Mouse (Mus musculus): Measurements from ENCODE around the gene Get4.

Get4 gene

GRCm38 (mm10) chr5:139241022-139241761 is 10.9 kb upstream of the Get4 start:
- no peak for DNase-seq (ENCODE audit: extremely low read depth, low read depth)

- DNase-seq (ENCODE audit: extremely low read depth, low read depth), result no peak
Measured at GRCm38 (mm10) chr5:139243384-139243783, 8.7 kb upstream of the Get4 start.

DNA sequence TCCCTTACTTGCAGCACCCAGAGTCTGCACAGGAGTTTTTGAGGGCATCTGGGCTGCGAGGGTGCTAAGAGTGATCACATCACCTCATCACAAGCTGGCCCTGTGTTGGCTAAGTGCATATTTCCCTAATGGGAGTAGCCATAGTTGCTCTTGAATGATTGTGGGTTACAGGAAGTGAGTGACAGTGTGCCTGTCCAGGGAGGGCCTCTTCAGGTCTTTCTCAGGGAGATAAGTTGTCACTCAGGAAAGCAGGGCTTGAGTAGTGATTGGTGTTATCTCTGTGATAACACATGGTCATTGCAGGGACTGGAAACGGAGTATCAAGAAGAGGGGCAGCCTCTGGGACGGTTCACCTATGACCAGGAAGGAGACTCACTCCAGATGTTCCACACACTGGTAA is 4.4 kb upstream of the Get4 start:
- DNase-seq (ENCODE audit: extremely low read depth, low read depth), result peak; percentile 4

- DNase-seq (ENCODE audit: extremely low read depth, low read depth), result no peak
Measured at GRCm38 (mm10) chr5:139248846-139249245, 3.3 kb upstream of the Get4 start.

DNA sequence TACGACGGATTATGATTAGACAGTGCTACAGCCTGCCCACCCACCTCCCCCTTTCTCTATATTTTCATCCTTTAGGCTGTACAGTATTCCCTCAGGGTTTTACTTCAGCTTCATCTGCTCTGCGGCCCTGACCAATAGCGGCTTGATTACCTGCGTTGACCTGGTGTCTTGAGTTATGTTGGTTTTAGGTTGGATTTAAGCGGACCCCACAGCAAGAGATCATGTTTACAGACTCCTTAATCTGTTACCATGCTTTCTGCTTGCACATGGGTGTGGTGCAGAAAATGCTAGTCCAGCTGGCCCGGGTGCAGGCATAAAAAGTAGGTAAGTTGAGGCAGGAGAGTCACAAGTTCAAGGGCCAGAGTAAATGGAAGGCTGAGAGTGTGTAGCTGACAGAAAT is 845 bp upstream of the Get4 start:
- no peak for DNase-seq (ENCODE audit: extremely low read depth, low read depth)

- no peak for DNase-seq (ENCODE audit: extremely low read depth, low read depth)
Measured at GRCm38 (mm10) chr5:139251736-139252080, 416 bp upstream of the Get4 start.

DNA sequence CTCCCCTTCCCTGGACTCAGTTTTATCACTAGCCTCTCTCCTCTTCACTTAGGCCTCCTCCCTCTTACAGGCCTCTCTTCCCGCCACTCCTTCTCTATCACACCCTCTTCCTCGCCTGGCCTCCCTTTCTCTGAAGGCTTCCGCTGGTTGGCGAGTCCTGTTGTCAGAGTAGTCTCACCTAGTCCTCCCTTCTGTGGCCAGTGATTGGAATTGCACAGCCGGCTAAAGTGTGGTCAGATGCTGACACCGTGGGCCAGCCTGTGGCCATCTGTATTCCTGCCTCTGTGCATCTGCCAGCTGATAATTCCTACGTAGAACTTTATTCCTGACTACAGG is 754 bp downstream of the Get4 start:
- no peak for DNase-seq (ENCODE audit: extremely low read depth, low read depth)

DNA sequence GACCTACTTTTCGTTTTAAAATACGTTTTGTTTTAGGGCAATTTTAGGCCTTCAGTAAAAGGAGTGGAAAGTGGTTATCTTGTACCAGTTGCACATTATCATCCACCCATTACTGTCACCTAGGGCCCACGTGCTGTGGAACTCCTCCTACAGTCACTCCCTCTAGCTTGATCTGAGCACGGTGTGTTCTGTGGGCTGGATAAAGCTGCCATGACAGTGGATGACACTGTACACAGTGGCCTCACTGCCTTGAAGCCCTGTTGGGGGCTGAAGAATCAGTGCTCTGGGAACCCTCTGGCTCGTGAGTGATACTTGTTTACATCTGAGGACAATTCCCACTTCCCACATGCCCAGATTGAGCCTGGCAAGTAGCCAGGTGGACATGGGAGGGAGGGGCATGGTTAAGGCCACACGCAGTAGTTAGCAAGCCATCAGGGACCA is 1.2 kb downstream of the Get4 start:
- DNase-seq (ENCODE audit: extremely low read depth, low read depth), result peak; percentile 52

DNA sequence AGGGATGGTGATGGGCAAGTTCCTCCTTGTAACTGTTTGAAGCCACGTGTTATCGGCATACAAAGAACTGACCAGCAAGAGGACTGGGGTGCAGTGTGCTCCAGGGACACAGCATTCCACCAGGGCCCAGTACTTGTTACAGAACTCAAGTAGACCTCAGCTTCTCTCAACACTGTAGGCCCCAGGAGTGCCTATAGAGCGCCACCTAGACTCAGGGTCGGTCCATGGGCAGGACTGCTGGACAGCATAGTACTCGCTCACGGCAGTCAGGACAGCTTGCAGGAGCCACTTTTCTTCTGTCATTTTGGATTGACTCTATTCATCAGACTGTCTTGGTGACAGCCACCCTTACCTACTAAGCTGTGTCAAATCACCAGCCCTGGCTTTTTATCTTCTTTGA is 2.8 kb downstream of the Get4 start:
- DNase-seq (ENCODE audit: extremely low read depth, low read depth), result no peak

- DNase-seq (ENCODE audit: extremely low read depth, low read depth), result no peak
Measured at GRCm38 (mm10) chr5:139255777-139256176, 3.7 kb downstream of the Get4 start.

DNA sequence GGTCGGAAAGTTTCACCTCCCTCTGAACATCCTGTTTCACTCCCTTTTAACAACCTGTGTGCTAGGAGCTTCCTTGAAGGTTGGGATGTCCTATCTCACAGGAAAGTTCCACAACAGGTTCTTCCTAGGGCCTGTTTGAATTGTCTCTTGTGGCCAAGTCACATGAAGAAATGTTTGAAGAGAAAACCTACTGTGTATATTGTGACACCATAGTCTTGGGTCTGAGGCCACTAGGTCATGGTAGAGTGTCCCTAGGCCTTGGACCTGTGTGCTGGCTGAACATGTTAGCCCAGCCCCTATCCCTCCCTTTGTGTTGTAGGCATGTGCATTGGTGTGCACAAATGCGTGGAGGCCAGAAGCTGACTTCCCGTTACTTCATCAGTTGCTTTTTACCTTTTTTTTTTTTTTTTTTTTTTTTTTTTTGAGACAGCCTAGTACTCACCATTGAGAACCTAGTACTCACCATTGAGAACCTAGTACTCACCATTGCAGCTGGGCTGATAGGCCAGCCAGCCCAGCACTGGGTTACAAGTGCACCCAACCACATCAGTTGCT is 4.2 kb downstream of the Get4 start:
- no peak for DNase-seq (ENCODE audit: extremely low read depth, low read depth)

GRCm38 (mm10) chr5:139257265-139257664 is 5.1 kb downstream of the Get4 start:
- DNase-seq (ENCODE audit: extremely low read depth, low read depth), result no peak

DNA sequence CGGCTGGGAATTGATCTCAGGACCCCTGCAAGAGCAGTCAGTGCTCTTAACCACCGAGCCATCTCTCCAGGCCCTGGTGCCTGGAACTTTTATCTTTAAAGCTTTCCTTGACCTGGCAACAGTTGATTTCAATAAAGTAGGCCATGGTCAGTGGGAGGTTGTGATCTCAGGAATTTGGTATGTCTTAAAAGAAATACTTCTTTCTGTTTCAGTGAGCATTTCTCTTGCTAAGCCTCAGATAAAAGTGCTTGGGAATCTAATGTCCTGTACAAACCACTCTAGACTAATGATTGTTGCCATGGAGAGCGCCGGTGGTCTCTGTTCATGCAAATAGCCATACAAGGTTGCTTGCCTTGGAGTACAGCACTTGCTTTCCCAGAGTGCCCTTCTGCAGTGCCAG is 5.7 kb downstream of the Get4 start:
- no peak for DNase-seq (ENCODE audit: extremely low read depth, low read depth)

DNA sequence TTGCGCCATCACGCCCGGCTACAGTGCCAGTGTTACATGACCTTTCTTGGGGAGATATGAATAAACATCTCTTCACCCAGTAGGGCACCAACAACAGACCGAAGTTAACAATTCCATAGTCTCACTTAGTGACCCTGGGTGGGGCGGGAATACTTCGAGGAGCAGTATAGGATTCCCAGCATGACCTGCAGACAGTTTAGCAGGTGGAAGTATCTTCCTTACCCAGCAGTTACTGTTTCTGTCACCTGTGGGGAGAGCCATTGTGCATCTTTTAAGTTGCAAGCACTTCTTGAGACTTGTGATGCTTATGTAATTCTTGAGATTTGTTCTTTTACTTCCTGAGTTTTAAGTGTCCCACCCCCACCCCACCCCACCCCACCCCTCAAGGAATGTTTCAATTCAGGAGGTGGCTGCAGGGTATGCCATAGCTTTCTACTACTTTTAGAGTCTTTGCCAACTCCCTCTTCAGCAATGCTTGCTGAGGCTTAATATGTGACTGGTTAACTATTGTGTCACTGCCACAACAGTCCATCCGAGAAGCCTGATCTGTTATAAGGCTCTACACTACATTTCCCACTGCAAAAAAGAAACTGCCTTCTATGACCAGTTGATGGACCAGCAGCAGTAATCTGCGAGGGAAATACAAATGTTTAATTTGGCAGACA is 6.4 kb downstream of the Get4 start:
- DNase-seq (ENCODE audit: extremely low read depth, low read depth), result no peak

DNA sequence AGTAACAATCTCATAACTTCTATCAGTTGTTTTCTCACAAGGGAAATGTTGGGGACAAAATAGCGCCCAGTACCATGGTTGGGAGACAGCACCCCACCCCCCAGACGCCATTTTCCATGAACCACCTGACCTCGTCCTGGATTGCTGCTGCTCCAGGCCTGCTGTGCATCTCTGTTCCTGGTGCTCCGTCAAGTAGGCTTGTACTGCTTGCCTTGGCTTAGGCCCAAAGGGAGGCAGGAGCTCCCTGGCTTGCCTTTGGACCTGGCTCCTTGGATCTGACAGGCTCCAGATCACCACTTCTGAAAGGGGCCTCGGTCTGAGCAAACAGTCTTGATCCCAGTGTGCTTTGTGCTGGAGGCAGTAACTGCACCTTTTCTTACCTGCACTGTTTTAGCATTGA is 7.7 kb downstream of the Get4 start:
- no peak for DNase-seq (ENCODE audit: extremely low read depth, low read depth)

DNA sequence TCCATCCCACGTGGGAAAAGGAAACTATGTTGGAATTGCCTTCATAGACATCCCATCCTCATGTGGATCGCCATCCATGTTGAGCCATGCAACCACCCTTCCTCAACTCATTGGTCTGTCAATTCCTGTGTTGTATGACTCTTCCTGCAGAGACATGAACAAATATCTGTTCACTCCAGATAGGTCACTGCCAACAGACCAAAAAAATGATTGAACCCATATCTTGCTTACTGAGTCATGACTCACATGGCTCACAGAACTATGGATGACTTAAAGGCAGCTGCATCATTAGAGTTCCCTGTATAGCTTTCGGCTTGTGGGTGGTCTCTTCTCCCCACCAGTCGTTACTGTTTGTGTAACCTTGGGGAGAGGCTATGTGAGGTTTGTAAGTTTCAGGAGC is 9.3 kb downstream of the Get4 start:
- DNase-seq (ENCODE audit: extremely low read depth, low read depth), result no peak

DNA sequence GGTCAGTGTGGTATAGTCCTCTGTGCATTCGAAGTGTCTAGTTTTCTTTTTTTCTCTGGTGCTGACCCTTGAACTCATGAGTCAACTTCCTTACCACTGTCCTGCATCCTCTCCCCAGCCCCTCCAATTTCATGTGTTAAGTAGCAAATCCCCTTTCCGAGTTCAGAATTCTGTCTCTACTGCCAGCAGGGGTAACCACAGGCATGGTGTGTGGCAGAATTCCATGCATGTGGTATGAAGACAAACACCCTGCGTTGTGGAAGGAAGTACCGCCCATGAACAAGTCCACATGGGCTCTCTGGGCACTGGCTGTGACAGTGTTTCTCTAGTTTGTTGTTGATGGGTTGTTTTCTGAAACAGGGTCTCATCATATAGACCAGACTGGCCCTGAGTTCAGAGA is 15.5 kb downstream of the Get4 start:
- DNase-seq (ENCODE audit: extremely low read depth, low read depth), result no peak

DNA sequence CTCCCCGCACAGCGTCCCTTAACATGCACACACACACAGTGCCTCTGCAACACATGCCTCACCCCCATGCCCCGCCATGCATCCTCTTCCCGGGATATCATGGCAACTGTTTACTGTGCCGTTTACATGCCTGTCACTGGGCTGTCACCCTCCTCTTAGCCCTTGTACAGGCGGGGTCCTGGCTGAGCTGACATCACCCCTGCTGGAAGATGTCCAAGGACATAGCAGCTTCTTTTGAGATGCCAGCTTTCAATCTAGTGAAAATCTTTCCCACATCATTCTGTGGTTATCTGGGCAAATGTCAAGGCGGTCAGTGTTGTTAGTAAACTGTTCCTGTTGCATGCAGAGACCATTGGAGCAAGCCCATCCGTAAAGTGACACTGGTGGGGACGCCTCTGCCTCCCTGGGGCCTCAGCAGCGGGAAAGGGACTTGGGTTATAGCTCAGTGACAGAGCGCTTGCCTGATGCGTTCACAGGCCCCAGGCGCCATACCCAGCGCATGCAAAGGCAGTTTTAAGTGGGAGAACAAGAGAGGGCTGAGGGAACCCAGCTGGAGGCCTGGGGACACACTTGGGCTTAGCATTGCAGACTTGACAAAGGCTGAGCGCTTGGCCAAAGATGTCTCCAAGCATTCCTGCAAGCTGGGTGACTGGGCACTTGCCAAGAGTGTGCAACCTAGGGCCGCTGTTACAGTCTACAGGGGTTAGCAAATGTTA is 18.8 kb downstream of the Get4 start:
- DNase-seq (ENCODE audit: extremely low read depth, low read depth), result no peak

- no peak for DNase-seq (ENCODE audit: extremely low read depth, low read depth)
Measured at GRCm38 (mm10) chr5:139271994-139272554, 19.9 kb downstream of the Get4 start.

DNA sequence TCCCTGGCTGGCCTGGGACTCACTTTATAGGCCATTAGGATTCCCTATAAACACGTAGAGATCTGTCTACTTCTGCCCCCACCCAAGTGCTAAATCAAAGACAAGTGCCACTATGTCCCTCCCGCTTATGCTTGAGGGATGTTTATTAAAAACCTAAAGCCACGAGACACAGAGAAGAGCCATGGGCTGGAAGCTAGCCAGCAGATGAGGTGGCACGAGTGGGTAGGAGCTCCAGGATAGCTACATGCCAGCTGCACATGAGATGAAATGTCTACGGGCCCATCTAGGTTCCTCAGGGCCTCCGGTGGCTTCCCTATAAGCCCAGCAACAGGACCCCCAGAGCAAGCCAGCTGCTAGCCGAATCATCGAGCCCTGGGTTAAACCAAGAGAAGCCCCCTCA is 25.2 kb downstream of the Get4 start:
- no peak for DNase-seq (ENCODE audit: extremely low read depth, low read depth)

DNA sequence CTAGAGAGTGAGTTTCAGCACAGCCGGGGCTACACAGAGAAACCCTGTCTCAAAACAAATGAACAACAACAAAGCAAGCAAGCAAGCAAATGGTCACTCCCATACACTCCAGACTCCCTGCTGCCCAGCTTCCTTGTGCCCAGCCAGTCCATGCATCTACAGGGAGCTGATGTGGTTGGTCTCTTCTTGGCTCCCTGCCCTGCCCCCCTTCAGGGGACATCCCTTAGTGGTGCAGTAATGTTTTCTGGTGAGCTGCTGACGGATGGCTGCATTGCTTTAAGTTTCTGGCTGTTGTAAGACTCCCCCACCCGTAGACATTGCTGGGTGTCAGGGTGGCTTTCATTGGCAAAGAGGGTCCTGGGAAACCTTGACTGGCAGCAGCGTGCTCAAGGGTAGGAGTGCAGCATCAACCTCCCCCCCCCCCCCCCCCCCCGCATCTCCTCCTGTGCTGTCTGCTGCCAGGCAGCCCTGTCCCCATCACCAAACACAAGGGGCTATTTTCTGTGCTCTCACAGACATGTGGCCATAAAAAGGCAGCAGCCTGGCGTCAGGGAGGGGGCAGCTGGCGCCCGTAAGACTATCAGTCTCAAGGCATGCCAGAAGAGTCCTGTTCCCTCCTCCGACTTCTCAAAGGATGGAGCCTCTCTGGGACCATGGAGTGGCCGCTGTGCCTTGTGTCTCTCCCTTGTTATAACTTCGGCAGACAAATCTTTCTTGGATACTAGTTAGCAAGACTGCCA is 29.4 kb downstream of the Get4 start:
- no peak for DNase-seq (ENCODE audit: extremely low read depth, low read depth)

Measured in MEL-GATA-1-ER (cell line).